Mouse (Mus musculus): Measurements from ENCODE around the gene Olfr1044.
"Not testable (repeated sequence)": the region's sequence is repeated elsewhere in the genome, so short reads cannot be mapped to it uniquely, and the experiment has no call there.

Gene Olfr1044

DNA sequence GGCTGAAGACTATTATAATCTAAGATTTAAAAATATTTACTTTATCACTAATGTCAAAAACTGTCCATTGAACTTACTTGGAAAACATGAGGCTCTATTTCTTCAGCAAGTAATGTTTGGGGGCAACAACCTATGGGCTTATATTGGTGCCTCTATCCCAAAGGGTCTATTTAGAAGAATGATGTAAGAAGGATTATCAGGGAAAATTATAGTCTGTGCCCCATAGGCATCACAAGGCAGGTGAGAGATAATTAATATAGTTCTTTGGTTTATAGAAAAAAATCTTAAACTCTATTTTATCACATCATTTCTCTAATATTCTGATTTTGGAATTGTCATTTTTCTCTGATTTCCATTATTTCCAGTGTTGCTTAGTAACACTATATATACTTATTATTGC is at the start of gene Olfr1044:
Gene Olfr1044 (minus strand): TSS at position 101 of the 400 bp plus-strand sequence.
- no peak for DNase-seq

DNA sequence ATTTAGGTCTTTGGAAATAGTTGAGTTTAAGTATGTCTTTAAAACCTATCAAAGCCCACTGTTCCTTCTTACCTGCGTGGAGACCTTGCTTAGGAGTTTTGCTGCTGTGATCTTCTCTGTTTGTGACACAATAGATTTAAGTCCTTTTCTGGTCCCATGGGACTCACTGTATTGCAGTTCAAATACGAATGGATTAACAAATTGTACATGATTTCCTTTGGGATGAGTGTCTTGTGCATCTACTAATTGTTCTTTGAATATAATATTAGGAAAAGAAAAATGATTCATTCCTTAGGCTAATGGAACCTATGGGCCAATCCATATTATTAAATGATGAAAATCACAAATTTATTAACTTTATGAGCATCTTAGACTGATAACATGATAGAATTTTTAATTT is 41.6 kb upstream of the Olfr1044 start, which contains the start of gene Olfr1046:
Gene Olfr1046 (minus strand): TSS at position 101 of the 400 bp plus-strand sequence.
- no peak for DNase-seq

DNA sequence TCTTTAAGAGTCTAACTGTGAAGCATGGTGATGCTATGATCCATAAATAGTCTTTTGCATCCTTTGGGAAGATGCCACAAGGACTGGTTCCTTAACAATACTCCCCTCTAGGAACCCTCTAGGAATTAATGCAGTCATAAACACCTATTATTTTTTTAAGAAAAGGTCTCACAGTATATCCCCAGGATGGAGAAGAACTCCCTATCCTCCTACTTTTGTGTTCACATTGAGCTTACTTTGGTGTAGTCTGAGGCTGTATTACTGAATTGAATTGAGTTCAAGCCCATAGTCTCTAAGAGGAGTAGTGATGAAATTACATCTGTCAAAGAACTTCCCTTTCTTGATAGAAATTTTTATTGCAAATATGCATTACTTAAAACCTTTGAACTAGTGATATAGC is 25.3 kb upstream of the Olfr1044 start, which contains the start of gene Olfr1045:
Gene Olfr1045 (minus strand): TSS at position 101 of the 400 bp plus-strand sequence.
- no peak for DNase-seq

DNA sequence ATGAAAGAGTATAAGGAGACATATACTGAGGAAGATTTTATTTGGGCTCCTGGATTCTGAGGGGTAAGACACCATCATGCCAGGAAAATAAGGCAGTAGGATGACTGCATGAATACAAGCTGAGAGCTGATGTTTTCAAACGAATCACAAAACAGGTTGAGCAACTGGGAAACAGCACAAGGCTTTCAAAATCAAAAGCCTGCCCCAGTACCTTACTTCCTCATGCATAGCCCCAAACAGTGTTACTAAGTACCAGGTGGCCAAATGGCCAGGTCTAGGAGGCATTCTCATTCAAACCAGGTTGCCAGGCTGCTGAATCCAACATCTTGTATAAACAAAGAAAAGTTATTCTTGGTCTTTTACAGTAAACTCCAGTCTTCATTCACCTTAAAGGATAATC is 18.2 kb upstream of the Olfr1044 start:
- no peak for DNase-seq

DNA sequence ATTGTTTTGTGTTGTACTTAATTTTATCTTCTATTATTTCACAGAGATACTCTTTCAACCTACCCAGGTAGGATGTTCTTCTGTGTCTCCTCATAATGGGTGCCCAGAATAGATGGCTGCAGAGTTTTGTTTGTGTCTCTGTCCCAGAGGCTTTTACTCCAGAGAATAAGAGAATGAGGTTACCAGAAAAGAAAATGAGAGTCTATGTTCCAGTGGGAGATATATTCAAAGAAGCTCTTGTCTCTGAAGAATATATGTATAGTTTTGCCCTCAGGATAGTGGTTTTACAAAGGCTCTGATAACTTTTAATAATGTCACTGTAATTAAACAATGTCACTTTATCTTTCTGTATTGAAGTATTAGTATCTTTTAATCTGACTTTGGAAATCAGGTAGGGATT is 8.0 kb upstream of the Olfr1044 start, which contains the start of gene Olfr52:
Gene Olfr52 (minus strand): TSS at position 101 of the 400 bp plus-strand sequence.
- no peak for DNase-seq

DNA sequence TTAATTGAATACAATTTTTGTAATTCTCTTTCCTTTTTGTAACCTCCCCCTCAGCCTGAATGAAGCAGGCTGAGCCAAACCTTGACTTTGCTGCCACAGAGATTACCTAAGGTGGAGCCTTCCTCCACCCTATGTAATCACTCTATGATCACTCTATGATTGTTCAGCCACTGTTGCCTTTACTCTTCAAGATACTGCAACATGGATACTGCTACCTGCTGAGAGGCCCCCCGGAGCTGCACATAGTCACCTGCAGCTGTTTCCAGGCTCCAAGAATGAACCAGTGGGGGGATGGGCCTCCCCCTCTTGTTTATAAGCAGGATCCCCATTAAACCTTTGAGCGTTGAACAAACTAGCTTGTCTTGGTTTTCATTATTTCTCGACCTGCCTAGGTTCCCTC is 2.3 kb upstream of the Olfr1044 start:
- no peak for DNase-seq

DNA sequence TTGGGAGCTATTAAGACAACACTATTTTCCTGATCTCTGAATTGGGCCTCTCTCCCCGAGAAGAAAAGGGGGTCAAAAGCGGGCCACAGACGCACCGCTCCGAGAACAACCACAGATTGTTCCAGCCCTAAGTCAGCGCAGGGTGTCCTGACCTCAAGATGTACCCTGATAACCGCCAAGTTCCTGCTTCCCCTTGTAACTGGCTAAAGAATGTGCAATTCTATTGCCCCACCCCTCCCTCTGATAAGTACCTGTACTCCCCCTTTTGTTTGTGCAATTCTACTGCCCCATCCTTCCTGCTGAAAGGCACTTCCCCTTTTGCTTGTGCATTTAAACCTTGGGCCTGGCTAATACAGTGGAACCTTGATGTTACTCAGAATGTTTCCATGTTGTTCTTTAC is 2.2 kb downstream of the Olfr1044 start:
- DNase-seq, result not testable (repeated sequence)

DNA sequence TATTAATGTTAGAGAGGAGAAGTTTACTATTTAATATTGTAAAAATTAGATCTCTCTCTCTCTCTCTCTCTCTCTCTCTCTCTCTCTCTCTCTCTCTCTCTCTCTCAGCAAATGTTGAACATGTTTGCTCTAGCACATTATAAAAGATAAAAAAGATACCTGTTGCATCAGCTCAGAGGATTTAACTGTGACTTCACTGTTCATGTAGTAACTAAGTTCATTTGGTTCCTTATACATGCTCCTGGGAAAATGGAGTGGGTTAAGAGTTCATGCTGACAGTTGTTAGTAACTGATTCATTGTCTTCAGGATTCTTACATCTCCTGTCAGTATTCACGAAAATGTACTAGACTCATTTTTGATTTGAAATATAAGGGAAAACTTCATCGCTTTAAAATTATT is 10.2 kb downstream of the Olfr1044 start, which contains the start of gene Olfr1043:
Gene Olfr1043 (minus strand): TSS at position 101 of the 400 bp plus-strand sequence.
- no peak for DNase-seq

DNA sequence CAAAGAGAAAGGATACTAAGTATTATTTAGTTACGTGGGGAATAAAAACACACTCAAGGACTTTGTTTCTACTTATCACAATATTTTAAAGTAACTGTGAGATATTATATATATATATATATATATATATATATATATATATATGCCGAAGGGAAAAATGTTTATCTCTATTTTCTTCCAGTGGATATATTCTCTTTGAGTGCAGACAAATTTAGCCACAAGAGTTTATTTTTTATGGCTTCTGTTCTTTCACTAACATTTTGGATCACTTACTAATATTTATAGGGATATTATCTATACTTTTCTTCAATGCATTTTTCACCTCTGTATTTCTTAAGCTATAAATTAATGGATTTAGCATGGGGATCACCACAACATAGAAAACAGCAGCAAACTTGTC is 15.9 kb downstream of the Olfr1044 start, which contains the start of gene Olfr1042:
Gene Olfr1042 (minus strand): TSS at position 101 of the 400 bp plus-strand sequence.
- no peak for DNase-seq

DNA sequence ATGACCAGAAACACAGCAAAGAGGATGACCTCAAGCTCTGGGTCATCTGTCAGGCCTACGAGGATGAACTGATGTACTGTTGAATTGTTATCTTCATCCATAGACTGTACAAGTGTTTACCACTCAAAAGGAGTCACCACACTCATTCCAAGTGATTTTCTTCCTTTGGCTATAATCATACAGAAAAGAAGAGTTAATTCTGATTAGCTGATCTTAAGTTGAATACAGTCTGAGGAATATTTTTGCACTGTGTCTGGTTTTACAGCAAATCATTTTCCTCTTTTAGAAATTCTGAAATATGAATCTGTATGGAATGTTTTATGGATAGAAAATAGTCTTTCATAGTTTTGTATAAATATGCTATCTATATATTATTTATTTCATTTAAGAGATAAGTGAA is 31.0 kb downstream of the Olfr1044 start, which contains the start of gene Olfr1040:
Gene Olfr1040 (minus strand): TSS at position 101 of the 400 bp plus-strand sequence.
- DNase-seq, result no peak

DNA sequence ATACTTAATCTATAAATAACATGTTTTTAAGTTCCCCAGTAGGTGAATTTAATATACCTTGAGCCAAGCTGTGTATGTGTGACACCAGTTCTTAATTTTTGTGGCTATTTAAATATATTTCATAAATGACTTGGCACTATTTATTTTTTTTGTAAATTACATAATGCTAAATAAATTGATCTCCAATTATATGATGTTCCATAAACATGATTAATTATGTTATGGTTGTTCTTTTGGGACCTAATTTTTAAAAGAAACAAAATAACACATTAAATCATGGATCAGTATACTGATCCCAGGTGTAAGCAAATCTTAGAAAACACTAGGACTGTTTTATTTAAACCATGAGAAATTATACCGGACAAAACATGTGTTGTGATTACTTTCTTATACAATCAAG is 41.8 kb downstream of the Olfr1044 start, which contains the start of gene Olfr1039:
Gene Olfr1039 (minus strand): TSS at position 101 of the 400 bp plus-strand sequence.
- DNase-seq, result no peak

Measured in thymus, adult 18-20 months (tissue).